Mouse (Mus musculus) stomach, postnatal 0 days (tissue): ENCODE measurements around the gene Npy4r.

Source experiments
- CTCF ChIP-seq: IDR thresholded peaks from 2 replicates; pipeline ENCODE4 v1.5.1; 2016; ENCODE audit warnings: antibody characterized with exemption, low read depth, mild to moderate bottlenecking, moderate library complexity
- EP300 ChIP-seq: optimal IDR thresholded peaks from 2 replicates; pipeline ENCODE3; 2016; ENCODE audit warnings: antibody characterized with exemption

GRCm38 (mm10) chr14:34104892-34105291 is 47.4 kb downstream of the Npy4r start:
- TF ChIP-seq EP300 (no peak), CTCF (peak; percentile 88)
